Mouse (Mus musculus): ENCODE data around the gene Mfsd11.

DNA sequence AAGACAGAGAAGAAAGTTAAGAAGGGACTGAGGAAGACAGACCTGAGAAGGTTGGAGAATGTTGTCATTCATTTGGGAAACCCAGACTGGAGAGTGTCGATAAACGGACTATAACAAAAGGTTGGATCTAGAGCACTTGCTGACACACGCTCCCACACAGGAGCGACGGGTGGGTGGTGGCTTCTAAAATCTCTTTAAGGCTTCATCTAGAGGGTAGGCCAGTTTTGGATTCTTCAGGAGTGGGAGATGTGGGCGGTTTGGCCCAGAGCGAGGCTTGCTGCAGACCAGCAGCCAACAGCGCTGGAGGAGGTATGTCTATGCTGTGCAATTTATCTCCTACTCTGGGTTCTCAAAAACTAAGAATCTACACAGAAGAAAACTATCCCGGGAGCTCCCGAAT is 29.6 kb upstream of the Mfsd11 start:
- no peak for TF ChIP-seq EP300 (IDR thresholded peaks at IDR 0.05; ENCODE audit: low read depth)
- TF ChIP-seq CTCF (IDR thresholded peaks at IDR 0.05; ENCODE audit: low read depth): no peak

Measured in liver, postnatal 0 days (tissue).